Mouse (Mus musculus) G1E (cell line): ENCODE measurements around the gene Iqsec2. TPM values are rescaled to one million over a fixed set of nuclear protein-coding genes. Genes with fewer than 3 reads are reported as not detected.

ENCODE experiments used
- ATAC-seq: 2 replicates; pipeline ENCODE4 v1.8.0; 2016; ENCODE audit warnings: mild to moderate bottlenecking; ENCODE audit not compliant: insufficient number of reproducible peaks, poor library complexity, low FRiP score, severe bottlenecking; ENCODE audit errors: extremely low read depth
- DNase-seq: peaks from one replicate; pipeline ENCODE4 v3.0.0; 2012; ENCODE audit warnings: low spot score
- H3K27me3 ChIP-seq: 2 replicates; pipeline ENCODE4 v1.6.1; 2012; ENCODE audit warnings: mild to moderate bottlenecking, low read length, inconsistent platforms; ENCODE audit not compliant: insufficient read depth
- H3K36me3 ChIP-seq: replicated peaks from 2 replicates; pipeline ENCODE3; 2012; ENCODE audit warnings: mild to moderate bottlenecking, inconsistent platforms
- H3K4me1 ChIP-seq: 2 replicates; pipeline ENCODE4 v1.6.1; 2012; ENCODE audit warnings: low read depth, low read length, inconsistent platforms, mixed read lengths; ENCODE audit not compliant: insufficient read depth
- H3K4me3 ChIP-seq: 2 replicates; pipeline ENCODE4 v1.5.1; 2012; ENCODE audit warnings: low read depth, mild to moderate bottlenecking, inconsistent platforms, low read length, moderate library complexity, mixed read lengths
- H3K9me3 ChIP-seq: replicated peaks from 2 replicates; pipeline ENCODE4 v1.6.1; 2012; ENCODE audit warnings: inconsistent platforms
- CTCF ChIP-seq: IDR thresholded peaks from 2 replicates; pipeline ENCODE4 v1.5.1; 2012; ENCODE audit warnings: low read depth, low read length, inconsistent platforms, mixed read lengths
- GATA1 ChIP-seq: IDR thresholded peaks from 2 replicates; pipeline ENCODE4 v1.6.1; 2012; ENCODE audit warnings: borderline replicate concordance, low read length, inconsistent platforms, mixed read lengths
- GATA2 ChIP-seq: IDR thresholded peaks from 2 replicates; pipeline ENCODE4 v1.6.1; 2012; ENCODE audit warnings: low read depth, low read length, inconsistent platforms, borderline replicate concordance
- POLR2AphosphoS5 ChIP-seq: IDR thresholded peaks from 2 replicates; pipeline ENCODE4 v1.6.1; 2012; ENCODE audit warnings: low read depth, low read length, inconsistent platforms; ENCODE audit not compliant: insufficient replicate concordance
- TAL1 ChIP-seq: conservative IDR thresholded peaks from 2 replicates; pipeline ENCODE4 v1.6.1; 2012; ENCODE audit warnings: low read depth, low read length, inconsistent platforms, mixed read lengths
- polyA plus RNA-seq: library from polyadenylated mRNA; stranded (reverse); fragments of >175 nt; gene quantifications from 2 replicates; pipeline ENCODE4 v1.2.3, GENCODE M21; 2012
- total RNA-seq, 2 experiments: library from RNA; stranded (forward) in 1 of 2; stranded (reverse) in 1 of 2; fragments of 200-1000 nt in 1 of 2; fragments of >200 nt in 1 of 2; fragmentation: Nextera tagmentation in 1 of 2; gene quantifications; 2 replicates each; pipeline ENCODE4 v1.2.3; 2014 to 2017

The Iqsec2 gene
- total and polyA plus RNA-seq, 3 experiments = 0.03 to 0.38 (median 0.05) TPM

- Histone ChIP-seq H3K4me3 (no peak overlapping the region), H3K4me1 (no peaks in the 10 kb centered on the region), H3K27me3 (0 out of 2 replicates have a peak, but pooled peaks cover 4% of the 10 kb centered on the region), H3K9me3 (no peaks in the 10 kb centered on the region), H3K36me3 (no peaks in the 10 kb centered on the region)
- DNase-seq (no peak), ATAC-seq (no peak)
- no peak for TF ChIP-seq TAL1
- no peak for TF ChIP-seq GATA2
- no peak for TF ChIP-seq POLR2AphosphoS5
- no peak for TF ChIP-seq GATA1
- no peak for TF ChIP-seq CTCF
Observed at GRCm38 (mm10) chrX:152218529-152218928, 74.5 kb downstream of the Iqsec2 start.

DNA sequence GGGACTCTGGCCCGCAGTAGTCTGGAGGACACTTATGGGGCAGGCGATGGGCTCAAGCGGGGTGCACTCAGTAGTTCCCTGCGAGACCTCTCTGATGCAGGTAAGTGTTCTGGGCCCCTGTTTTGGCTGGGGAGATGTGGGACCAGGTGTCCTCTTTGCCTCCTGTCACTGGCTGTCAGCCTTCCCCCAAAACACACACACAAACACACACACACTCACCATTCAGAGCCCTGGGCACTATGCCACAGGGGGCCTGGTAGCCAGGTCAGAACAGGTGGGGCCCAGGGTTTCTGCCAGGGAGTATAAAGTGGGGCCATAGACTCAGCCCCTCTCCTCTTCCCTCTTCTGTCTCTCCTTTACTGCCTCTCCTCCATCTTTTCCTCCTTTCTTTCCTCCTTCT, 77.7 kb downstream of the Iqsec2 start:
- DNase-seq (no peak), ATAC-seq (no peak)
- H3K27me3 ChIP-seq = peaks cover 11% of the 10 kb centered on the region; the same call in 1 of the 2 replicates
- H3K9me3 ChIP-seq = no peaks in the 10 kb centered on the region
- H3K4me3 ChIP-seq = no peak overlapping the region
- H3K36me3 ChIP-seq = no peaks in the 10 kb centered on the region
- no peaks in the 10 kb centered on the region for H3K4me1 ChIP-seq
- no peak for TF ChIP-seq POLR2AphosphoS5

DNA sequence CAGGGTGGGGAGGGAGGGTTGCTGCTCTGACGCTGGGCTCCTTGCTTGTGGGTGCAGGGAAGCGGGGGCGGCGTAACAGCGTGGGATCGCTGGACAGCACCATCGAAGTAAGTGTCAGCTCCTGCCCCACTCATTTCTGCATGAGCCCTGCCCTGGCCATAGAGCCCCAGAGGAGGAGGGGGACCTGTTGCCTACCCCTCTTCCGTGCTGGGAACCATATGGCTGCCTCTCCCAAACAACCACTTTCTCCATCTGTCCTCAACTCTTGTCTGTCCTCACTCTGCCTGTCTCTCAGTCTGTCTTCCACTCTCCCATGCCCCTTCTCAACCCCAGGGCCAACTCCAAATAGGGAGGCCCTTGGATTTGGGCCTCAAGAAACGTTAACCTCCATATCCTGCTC, 78.2 kb downstream of the Iqsec2 start:
- ATAC-seq (no peak), DNase-seq (no peak)
- Histone ChIP-seq H3K9me3 (no peaks in the 10 kb centered on the region), H3K36me3 (no peaks in the 10 kb centered on the region), H3K27me3 (peaks cover 11% of the 10 kb centered on the region; the same call in 1 of the 2 replicates), H3K4me1 (no peaks in the 10 kb centered on the region), H3K4me3 (no peak overlapping the region)
- TF ChIP-seq POLR2AphosphoS5 = no peak
- TF ChIP-seq GATA1 = no peak
- TF ChIP-seq TAL1 = no peak
- TF ChIP-seq GATA2 = no peak
- no peak for TF ChIP-seq CTCF

- no peak for DNase-seq
- no peak overlapping the region for H3K4me3 ChIP-seq
- H3K27me3 ChIP-seq = peaks cover 11% of the 10 kb centered on the region; the same call in 1 of the 2 replicates
- no peak for ATAC-seq
- no peaks in the 10 kb centered on the region for H3K36me3 ChIP-seq
- no peaks in the 10 kb centered on the region for H3K4me1 ChIP-seq
- no peaks in the 10 kb centered on the region for H3K9me3 ChIP-seq
- TF ChIP-seq TAL1 (no peak), CTCF (no peak), GATA2 (no peak), POLR2AphosphoS5 (no peak), GATA1 (no peak)
Observed at GRCm38 (mm10) chrX:152223313-152223712, 79.2 kb downstream of the Iqsec2 start.

DNA sequence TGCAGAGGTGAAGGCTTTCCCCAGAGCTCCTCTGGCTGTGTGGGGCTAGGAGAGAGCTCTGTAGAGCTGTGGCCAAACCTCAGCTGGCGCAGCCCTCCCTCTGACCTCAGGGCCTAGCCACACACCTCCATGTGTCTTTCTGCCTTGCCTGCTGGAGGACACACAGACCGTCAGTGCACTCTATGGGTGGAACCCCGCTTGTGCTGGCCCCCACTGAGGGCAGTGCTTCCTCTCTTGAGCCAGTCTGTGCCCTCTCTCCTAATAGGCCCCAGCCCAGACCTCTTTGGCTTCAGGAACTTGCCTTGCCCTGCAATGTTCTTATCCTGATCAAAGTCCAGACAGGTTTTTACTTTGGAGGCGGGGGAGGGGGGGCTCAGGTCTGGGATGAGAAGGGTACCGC, 80.2 kb downstream of the Iqsec2 start:
- H3K9me3 ChIP-seq = no peaks in the 10 kb centered on the region
- no peak for TF ChIP-seq GATA2
- no peak for TF ChIP-seq CTCF
- TF ChIP-seq GATA1 = no peak
- TF ChIP-seq POLR2AphosphoS5 = no peak
- TF ChIP-seq TAL1 = no peak
- peaks cover 11% of the 10 kb centered on the region; the same call in 1 of the 2 replicates for H3K27me3 ChIP-seq
- no peak for ATAC-seq
- no peaks in the 10 kb centered on the region for H3K4me1 ChIP-seq
- no peaks in the 10 kb centered on the region for H3K36me3 ChIP-seq
- no peak overlapping the region for H3K4me3 ChIP-seq
- no peak for DNase-seq

DNA sequence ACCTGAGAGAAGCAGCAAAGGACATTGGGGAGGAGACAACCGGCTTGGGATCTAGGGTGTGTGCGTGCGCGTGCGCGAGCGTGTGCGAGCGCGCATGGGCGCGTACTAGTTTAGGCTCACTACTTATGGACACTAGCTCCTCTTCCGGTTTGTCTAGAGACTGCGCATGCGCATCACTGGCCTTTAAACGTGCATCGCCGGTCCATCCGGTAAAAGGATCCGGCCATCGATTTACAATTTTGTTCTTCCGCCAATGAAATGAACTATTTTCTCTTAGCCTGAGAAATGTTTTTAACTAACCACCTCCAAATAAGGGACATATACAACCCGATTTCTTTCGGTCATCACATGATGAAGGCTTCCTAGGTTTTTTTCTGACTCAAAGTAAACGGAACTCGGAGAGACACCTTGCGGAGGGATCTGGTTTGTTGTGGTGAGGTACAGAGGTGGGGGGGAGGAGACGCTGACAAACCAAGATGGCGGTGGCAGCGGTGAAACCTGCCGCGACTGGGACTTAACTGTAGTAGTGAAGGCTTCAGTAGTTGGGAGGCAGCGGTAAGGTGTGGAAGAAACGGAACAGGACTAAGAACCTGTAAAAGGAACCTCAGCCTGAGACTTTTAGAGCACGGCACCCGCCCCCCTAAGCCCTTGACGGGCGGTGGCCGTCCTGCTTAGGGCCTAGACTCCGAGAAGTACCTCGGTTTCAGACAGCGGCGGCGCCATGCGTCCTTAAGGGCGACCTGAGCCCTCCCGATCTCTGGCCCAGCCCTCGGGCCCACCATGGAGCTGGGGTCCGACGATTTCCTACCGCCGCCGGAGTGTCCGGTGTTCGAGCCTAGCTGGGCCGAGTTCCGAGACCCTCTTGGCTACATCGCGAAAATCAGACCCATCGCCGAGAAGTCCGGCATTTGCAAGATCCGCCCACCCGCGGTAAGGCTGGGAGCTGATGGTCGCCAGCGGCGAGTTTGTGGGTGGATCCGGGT, 89.0 kb downstream of the Iqsec2 start, which contains the start of gene Kdm5c:
Kdm5c (plus strand) TSS at position 240 of the 983 bp plus-strand sequence.
- DNase-seq = peak; percentile 70
- Histone ChIP-seq H3K4me1 (peaks cover 11% of the 10 kb centered on the region), H3K27me3 (no peaks in the 10 kb centered on the region), H3K9me3 (no peaks in the 10 kb centered on the region), H3K4me3 (peak within 1 kb of the TSS; percentile 85), H3K36me3 (peaks cover 27% of the 10 kb centered on the region)
- peak; percentile 92 for ATAC-seq
- TF ChIP-seq GATA1 (no peak), POLR2AphosphoS5 (no peak), GATA2 (no peak), CTCF (no peak), TAL1 (no peak)
